Mouse (Mus musculus): Measurements from ENCODE around the gene Becn1. TPM values are rescaled to one million over a fixed set of nuclear protein-coding genes. Genes with fewer than 3 reads are reported as not detected.

The Becn1 gene
- total RNA-seq, 1 experiment from 2014 or later, result 147 TPM

DNA sequence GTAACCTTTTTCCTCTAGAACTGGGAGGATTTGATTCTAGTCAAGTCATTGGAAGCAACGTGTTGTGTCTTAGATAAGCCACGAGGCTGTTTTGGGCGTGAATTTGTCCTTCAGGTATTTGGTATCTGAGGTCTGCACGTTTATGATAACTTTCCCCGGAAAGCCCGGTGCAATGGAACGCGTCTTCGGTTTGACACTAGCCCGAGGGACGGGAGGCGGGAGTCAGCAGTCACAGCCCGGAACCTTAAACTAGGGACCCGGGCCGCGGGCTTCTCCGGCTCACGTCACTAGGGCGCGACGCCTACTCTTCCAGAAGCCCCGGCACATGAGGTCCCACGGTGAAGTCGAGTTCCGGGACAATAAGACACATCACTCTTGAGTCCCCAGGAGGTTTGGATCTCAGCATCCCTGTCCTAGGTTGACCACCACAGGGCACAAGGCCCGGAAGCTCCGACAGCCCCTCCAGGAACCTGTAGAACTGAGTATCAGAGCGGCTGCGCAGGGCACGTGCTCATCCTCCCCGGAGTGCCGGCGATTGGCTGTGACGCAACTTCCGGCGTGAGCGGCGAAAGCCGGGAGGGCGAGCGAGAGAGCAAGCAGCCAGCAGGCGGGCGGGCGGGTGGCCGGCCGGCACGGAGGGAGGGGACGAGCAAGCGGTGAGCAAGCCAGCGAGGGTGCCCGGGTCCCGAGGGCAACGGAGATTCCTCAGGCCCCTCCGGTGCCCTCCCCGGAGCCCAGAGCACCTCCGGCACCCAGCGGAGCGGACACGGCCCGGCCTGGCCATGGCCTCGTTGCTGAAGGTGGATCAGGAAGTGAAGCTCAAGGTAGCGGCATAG is 13.8 kb upstream of the Becn1 start, which contains the start of gene Psme3:
Psme3 (plus strand) TSS at position 549 of the 836 bp plus-strand sequence.
- peak; percentile 96 for DNase-seq

DNA sequence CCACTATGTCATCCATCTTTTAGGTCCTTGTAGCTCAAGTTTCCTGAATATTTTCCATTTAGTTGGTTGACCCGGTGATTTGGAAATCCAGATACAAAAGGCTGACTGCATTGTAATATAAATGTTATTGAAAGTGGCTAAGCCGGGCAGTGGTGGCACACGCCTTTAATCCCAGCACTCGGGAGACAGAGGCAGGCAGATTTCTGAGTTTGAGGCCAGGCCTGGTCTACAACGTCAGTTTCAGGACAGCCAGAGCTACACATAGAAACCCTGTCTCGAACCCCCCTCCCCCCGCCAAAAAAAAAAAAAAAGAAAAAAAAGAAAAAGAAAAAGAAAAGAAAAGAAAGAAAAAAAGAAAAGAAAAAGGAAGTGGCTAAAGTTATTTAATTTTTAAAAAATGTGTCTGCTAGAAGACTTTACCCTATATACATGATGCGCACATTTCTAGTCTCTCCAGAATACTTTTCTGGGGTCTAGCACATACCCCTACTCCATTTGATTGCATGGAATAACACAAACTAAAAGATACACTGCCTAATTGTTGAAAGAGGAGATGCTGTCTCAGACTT is 13.1 kb upstream of the Becn1 start:
- DNase-seq, result no peak

DNA sequence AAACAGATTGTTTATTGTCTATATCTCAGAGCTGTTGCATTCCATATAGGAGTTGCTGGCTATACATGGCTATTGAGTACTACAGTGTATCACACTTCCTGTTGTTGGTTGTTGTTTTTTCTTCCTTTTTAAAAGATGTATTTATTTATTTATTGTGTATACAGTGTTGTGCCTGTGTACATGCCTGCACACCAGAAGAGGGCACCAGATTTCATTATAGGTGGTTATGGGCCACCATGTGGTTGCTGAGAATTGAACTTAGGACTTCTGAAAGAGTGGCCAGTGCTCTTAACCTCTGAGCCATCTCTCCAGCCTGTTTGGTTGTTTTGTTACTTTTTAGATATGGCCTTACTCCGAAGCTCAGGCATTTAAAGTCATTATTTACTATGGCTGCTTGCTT is 12.5 kb upstream of the Becn1 start:
- no peak for DNase-seq

DNA sequence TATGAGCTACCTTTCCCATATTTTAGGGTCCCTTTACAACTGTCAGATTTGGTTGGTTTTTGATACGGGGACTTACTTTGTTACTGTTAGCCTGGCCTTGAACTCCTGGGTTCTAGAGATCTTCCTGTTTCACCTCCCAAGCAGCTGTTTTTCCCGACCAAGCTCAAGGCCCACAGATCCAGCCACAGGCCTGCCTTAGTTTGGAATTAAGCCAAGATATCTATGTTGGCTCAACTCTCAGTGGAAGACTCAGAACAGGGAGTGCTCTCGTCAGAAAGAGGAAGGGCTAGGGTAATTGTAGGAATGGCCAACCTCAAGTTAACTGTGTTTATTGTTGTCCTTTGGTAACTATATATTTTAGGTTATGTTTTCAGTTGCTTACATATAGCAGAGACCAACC is 10.1 kb upstream of the Becn1 start:
- DNase-seq, result no peak

DNA sequence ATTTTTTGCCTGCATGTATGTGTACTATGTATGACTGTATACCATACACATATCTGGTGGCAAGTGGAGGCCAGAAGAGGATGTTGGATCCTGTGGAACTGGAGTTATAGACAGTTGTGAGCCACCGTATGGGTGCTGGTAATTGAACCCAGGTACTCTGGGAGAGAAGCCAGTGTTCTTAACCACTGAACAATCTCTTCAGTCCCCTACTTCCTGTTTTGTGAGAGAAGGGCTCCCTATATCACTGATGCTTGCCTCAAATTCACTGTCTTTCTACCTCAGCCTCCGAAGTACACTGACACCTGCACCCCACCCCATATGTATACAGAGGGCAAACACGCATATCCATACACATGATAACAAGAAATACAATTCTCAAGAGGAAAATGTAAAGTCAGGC is 9.0 kb upstream of the Becn1 start:
- no peak for DNase-seq

DNA sequence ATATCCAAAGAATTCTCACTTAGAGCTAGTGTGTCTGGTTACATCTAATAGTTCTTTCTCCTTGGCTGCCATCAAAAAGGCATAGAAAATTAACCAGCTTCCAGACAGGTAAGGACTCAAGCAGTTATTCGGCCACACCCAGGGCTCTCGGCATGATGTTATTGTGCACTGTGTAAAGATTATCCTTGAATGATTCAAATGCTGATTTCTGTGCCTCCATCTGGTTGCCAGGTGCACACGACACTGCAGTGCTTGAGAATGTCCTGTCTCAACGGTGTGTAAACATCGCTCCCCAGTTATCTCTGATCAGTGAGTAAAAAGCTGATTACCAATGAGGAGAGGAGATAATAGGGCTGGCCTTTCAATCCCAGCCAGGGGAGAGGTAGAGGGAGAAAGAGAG is 5.7 kb upstream of the Becn1 start:
- no peak for DNase-seq

DNA sequence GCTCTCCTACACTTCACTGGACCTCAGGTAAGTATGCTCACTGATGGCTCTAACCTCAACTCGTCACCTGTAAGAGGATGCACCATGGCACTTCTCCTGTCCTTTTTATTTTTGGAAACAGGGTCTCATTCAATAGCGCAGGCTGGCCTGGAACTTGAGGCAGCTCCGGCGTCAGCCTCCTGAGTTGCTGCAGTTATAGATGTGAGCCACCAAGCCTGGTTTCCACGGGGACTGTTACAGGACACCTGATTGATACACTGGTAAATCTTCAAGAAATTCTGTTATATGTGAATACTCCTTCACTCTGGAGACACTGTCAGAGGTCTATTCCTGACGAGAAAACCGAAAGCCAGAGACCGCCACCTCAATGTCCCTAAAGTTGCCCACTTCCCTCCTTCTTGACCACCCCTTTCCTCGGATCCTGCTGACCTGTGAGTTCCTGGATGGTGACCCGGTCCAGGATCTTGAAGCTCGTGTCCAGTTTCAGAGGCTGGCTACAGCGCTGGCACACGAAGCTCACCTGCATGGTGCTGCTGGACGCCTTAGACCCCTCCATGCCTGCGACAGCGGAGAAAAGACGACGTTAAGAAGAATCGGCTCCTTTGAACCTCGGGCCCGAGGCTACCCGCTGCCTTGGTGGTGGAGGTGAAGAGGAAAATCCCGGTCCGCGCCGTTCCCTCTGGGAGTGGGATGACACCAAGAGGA is 635 bp downstream of the Becn1 start:
- no peak for DNase-seq

DNA sequence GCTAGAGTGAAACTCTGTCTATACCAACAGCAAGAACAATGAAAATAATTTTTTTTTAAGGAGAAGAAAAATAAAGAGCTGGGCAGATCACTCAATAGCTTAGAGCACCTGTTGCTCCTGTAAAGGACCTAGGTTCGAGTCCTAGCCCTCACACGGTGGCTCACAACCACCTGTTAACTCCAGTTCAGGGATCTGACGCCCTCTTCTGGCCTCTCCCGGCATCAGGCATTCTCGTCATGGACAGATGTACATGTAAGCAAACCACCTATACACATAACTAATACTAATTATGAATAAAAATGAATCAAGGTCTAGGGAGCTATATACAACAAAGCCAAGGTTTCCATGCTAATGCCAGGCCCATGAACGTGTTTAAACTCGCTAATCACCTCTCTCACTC is 1.2 kb downstream of the Becn1 start:
- no peak for DNase-seq

DNA sequence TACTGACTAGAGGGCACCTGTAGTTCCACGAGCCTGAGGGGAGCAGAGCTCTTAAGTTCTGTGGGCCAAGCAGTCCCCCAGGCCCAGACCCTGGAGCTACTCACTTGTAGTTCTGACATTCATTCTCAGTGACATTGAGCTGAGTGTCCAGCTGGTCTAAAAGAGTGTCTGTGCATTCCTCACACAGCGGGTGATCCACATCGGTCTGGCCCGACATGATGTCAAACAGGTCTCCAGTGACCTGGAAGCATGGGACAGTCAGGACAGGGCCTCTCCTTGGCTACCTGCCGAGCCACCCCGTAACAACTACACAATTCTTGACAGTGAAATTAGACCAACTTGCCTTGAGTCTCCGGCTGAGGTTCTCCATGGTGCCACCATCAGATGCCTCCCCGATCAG is 6.9 kb downstream of the Becn1 start:
- no peak for DNase-seq

DNA sequence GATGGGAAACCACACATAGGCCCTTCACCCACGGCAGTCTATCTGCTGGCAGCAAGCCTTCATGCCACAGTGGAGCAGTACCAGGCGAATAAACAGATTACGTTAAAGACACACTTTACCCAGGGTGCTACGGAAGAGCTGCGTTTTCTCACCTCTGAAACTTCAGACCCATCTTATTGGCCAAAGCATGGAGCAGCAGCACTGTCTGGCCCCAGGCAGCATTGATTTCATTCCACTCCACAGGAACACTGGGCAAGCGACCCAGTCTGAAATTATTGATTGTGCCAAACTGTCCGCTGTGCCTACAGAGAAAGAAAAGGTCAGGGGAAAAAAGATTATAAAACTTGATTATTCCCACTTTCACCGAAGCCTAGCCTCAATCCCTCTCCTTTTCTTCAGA is 10.9 kb downstream of the Becn1 start:
- DNase-seq, result no peak

DNA sequence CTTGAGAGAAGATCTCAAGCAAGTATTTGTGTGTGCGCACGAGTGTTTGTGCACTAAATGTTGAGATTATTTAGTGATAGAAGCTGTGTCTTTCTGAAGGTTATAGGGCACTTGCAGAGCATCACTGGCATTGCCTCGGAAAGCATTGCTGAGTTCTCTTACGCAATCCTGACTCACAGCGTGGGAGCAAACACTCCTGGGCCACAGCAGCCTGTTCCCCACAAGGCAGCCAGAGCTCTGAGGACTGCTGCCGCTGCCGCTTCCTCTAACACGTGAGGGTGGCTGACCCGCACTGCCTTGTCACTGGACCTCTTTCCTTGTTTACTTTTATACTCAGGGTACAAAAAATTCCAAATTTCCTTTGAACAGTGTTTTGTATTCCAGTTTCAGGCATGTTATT is 14.8 kb downstream of the Becn1 start:
- DNase-seq, result peak; percentile 64

DNA sequence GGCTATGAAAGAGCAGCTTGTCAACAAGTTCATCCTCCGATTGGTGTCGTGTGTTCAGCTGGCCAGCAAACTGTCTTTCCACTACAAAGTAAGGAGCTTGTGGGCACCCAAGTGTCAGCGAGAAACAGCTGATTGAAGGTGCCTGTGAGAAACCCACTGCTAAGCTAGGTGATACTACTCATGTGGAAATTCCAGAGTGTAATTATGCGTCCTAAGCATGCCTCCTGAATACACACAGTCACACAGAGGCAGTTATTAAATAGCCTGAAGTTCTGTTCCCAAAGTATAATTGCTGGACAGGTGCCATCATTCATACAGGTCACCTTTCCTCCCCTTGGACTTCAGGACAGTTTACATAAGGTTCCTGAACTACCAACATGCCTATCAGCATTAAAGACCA is 18.3 kb downstream of the Becn1 start:
- DNase-seq, result no peak

DNA sequence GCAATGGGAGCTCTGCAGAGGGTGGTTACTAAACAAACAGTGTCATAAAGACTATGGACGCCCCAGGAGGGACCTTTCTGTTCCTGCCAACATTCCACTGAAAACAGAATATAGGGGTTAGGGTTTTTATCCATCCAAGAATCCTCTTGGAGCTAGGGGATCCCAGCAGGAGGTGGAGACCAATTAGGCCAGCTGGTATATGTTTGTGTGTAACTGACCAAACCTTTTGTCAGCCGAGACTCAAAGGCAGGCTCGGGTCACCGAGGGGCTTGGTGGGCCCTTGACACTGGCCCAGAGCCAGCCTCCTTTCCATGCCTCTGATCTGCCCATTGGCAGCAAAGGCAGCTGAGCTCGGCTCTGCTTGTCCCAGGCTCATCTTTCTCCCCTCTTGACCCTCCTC is 19.2 kb downstream of the Becn1 start:
- DNase-seq, result no peak

DNA sequence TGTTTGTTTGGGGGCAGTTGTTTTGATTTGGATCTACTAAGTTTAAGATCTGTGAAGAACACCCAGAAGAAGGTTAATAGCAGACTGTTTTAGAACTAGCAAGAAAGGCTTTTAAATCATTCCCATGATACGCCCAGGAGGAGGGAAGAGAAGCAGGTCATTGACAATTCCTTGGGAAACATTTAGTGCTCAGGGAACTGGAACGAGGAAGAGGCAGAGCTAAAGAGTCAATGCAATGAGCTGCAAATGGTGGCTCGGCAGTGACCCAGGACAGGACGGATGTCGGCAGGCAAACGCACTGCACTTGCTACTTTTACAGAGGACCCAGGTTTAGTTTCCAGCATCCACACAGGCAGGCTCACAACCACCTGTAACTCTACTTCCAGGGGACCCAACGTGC is 21.2 kb downstream of the Becn1 start:
- no peak for DNase-seq

DNA sequence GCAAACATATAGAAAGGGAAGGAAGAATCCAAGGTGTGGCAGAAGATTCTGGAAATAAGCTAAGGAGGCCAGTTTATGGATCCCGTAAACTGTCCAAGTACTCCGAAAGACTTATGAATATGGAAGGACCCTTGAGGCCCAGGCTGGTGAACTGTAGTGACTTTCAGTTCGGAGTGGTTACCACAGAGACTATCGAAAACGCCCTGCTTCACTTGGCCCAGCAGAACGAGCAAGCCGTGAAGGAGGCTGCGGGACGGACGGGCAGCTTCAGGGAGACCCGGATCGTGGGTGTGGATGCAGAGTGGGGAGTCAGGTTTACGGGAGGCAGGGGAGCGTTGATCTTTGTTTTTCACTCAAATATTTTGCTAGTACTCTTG is 22.9 kb downstream of the Becn1 start:
- DNase-seq, result peak; percentile 15

DNA sequence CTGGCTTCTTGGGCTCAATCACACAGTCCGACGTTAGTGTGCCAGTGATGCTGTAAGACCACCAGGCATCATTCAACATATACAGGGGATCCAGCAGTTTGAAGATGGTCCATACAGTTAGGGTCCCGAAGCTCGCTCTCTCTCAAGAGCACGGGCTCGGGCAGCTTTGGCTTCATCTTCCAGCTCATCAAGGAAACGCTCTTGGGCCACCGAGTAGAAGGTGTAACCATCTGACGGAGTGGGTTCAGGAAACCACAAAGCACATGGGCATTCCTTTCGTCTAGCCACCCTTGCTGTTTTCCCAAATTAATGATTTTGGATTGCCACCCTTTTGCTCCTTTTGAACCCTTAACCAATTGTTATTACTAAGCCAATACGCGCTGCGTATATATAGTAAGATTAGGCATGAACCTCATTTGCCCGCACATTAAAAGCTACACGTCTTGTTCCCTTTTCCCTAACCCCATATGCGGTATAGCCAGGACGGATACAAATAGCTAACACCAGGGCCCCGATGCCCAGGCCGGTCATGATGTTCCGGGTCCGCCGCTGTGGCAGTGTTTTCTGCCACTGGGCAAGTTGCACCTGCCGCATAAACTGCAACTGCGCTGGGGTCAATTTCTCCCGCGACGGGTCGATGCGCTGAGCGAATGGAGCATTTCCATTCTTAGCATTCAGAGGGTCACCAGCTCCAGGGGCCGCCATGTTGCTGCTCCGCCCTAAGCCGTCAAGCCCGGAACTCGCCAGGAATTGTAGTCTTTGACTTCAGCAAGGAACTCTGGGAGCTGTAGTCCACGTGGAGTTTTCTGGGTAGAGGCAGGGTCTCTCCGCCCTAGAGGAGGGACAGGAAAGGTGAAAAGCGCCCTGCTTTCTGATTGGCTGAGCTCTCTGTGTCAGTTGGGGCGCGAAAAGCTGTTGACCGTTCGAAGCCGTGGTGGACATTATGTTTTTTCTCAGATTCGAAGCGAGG is 23.6 kb downstream of the Becn1 start, which contains the start of the genes Cntd1 and Coa3:
Cntd1 (plus strand) TSS at position 790 of the 970 bp plus-strand sequence.
Coa3 (minus strand) TSS at position 892 of the 970 bp plus-strand sequence.
- DNase-seq, result peak; percentile 89

DNA sequence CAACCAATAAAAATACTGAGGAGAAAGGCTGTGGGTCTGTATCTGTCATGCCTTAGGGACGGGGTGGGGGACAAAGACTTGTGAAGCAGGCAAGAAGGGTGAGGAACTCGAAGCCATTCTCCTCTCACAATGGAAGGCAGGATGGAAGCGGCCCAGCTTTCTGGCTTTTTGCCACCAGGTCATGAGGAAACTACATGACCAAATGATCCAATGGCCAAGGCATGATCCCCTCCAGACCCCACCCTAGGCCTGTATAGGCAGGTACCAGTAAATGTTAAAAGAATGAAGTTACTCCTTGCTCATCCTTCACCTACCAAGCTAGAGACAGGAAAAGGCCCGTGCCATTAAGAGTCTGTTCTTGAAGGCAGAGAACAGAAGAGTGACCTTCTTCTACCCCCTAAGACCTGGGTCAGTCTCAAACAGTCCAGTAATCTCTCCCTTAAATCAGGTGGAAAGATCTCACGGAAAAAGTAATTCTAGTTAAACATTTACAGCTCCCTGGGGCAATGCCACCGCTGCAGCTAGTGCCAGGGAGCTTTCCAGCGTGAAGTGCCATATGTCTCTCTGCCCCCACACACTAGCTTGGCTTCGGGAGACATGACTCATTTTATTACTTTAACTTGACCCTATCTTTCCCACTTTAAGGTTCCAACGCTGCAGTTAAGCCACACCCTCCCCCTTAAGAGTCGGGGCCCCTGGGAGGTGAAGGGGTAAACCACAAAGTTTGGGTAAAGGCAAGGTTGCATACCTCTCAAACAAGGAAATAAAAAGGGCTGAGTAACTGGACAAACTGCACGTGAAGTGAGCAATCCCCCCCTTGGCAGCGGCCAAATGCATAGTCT is 24.5 kb downstream of the Becn1 start:
- peak; percentile 22 for DNase-seq

DNA sequence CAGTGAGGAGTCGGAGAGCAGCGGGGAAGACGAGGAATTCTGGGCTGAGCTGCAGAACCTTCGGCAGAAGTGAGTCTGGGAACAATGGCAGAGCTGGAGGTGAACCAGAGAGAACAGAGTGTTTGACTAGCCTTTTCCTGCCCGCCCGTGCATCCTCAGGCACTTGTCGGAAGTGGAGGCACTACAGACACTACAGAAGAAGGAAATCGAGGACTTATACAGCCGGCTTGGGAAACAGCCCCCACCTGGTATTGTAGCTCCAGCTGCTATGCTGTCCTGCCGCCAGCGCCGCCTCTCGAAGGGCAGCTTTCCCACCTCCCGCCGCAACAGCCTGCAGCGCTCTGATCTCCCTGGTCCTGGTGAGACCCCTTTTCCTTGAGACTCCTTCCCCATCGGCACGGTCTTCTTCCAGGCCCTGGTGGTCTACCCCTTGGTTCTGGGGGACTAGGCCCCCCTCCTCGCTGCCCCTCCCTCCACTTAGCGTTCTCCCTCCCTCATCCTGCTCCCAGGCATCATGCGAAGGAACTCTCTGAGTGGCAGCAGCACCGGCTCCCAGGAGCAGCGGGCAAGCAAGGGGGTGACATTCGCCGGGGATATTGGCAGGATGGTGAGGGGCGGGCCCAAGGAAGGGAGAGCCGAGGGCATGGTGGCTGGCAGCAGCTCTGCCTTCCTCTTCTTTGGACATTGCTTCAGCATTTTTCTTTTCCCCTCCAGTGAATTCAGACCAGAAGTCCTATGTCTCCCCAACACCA is 25.6 kb downstream of the Becn1 start:
- peak; percentile 38 for DNase-seq

DNA sequence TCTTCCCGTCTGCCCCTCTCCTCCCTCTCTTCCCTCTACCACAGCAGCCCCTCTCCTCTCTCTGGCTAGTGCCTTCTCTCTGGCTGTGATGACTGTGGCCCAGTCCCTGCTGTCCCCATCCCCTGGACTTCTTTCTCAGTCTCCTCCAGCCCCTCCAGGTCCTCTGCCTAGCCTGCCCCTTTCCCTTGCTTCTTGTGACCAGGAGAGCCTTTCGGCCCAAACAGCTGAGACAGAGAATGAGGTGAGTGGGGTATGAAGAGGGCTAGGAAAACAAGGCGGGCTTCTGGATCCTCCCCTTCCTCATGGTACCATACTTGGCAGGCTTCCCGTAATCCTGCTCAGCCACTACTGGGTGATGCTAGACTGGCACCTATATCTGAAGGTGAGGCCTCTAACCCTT is 26.8 kb downstream of the Becn1 start:
- no peak for DNase-seq

DNA sequence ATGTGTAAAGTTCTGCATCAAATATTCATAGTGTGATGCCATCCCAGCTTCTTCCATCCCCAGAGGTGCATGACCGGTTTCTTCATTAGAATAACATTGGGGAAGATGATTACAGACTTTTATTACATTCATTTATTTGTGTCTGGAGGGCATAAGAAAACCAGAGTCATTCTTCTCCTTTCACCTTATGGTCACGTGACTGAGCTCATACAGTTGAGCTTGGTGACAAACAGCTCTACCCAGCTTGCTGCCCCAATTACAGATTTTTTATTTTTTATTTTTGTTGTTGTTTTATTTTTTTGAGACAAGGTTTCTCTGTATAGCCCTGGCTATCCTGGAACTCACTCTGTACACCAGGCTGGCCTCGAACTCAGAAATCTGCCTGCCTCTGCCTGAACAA is 29.6 kb downstream of the Becn1 start:
- DNase-seq, result no peak

Measured in adrenal gland, postnatal 14 days (tissue).